ENCODE assay signal across 9 mouse cellular contexts in genomic region chr3:97298856-97299465, GRCm38 (mm10). TPM values are rescaled to one million over a fixed set of nuclear protein-coding genes. Genes with fewer than 3 reads are reported as not detected.
DNase-seq lines count a peak whose midpoint lies in the region; ATAC-seq and TF ChIP-seq lines count a peak whose summit lies in the region.
"Had no signal": no experiment of that assay in that cellular context is flagged by ENCODE, and none has a peak within 500 bp of the region (broad histone marks: within the 10 kb centered on the region; RNA-seq: fewer than 3 reads in every experiment).

No protein-coding gene starts in this region.

- H3K27me3 ChIP-seq in kidney, embryonic 16.5 days (ENCODE audit: insufficient read depth, low read length), result no peaks in the 10 kb centered on the region
- no peaks in the 10 kb centered on the region for H3K27me3 ChIP-seq in forebrain, embryonic 11.5 days (ENCODE audit: control insufficient read depth, insufficient read depth, low read length)
- no peaks in the 10 kb centered on the region for H3K27me3 ChIP-seq in neural tube, embryonic 15.5 days (replicated peaks)
- H3K27me3 ChIP-seq in thymus, adult 2 months (ENCODE audit: control insufficient read depth, insufficient read depth, low read length), result no peaks in the 10 kb centered on the region

- WGBS in kidney, embryonic 16.5 days, result 15% methylated on average over 10 of the region's 10 CpGs
- WGBS in forebrain, embryonic 11.5 days, result 35% methylated on average over 10 of the region's 10 CpGs
- 21% methylated on average over 10 of the region's 10 CpGs for WGBS in neural tube, embryonic 15.5 days
- 92% methylated on average over 10 of the region's 10 CpGs for WGBS in thymus, adult 2 months

- peak overlapping the region; percentile 66 for H3K9ac ChIP-seq in kidney, embryonic 16.5 days (replicated peaks; ENCODE audit: low read length)
- H3K9ac ChIP-seq in forebrain, embryonic 11.5 days (ENCODE audit: low read length), result no peak overlapping the region; the same call in 1 of the 2 replicates
- H3K9ac ChIP-seq in neural tube, embryonic 15.5 days (replicated peaks), result no peak overlapping the region; the same call in 1 of the 2 replicates

- peak overlapping the region; percentile 99 for H3K27ac ChIP-seq in kidney, embryonic 16.5 days (ENCODE audit: low read length)
- peak overlapping the region; percentile 98 for H3K27ac ChIP-seq in forebrain, embryonic 11.5 days (ENCODE audit: low read depth, low read length)
- H3K27ac ChIP-seq in neural tube, embryonic 15.5 days (replicated peaks), result peak overlapping the region; percentile 97
- H3K27ac ChIP-seq in layer of hippocampus, adult 2 months, result no peak overlapping the region
- H3K27ac ChIP-seq in thymus, adult 2 months (ENCODE audit: control insufficient read depth, insufficient read depth, low read length), result no peak overlapping the region

- H3K4me3 ChIP-seq in kidney, embryonic 16.5 days (ENCODE audit: low read length), result peak overlapping the region; percentile 68
- peak overlapping the region; percentile 52; the same call in 1 of the 2 replicates for H3K4me3 ChIP-seq in forebrain, embryonic 11.5 days (ENCODE audit: low read depth, low read length)
- peak overlapping the region; percentile 73; the same call in 1 of the 2 replicates for H3K4me3 ChIP-seq in neural tube, embryonic 15.5 days (replicated peaks)
- no peak overlapping the region for H3K4me3 ChIP-seq in layer of hippocampus, adult 2 months
- no peak overlapping the region for H3K4me3 ChIP-seq in thymus, adult 2 months (ENCODE audit: control insufficient read depth, insufficient read depth, low read length)

- DNase-seq in kidney, adult 8-10 months, result no peak
- peak; percentile 64 for DNase-seq in forebrain, embryonic 11.5 days (ENCODE audit: low spot score)
- DNase-seq in kidney, postnatal 4 days, result peak; percentile 54 to 66
- DNase-seq in layer of hippocampus, adult 2 months (ENCODE audit: low spot score in 2 of 2), result no peak
- DNase-seq in thymus, postnatal 4 days, result no peak
- DNase-seq in thymus, adult 2 months, result no peak
- DNase-seq: left cerebral cortex, postnatal 4 days had no signal

- H3K36me3 ChIP-seq in kidney, embryonic 16.5 days (ENCODE audit: insufficient read depth, low read length), result no peaks in the 10 kb centered on the region
- no peaks in the 10 kb centered on the region for H3K36me3 ChIP-seq in forebrain, embryonic 11.5 days (ENCODE audit: control insufficient read depth, insufficient read depth, low read length)
- H3K36me3 ChIP-seq in neural tube, embryonic 15.5 days, result no peaks in the 10 kb centered on the region
- no peaks in the 10 kb centered on the region for H3K36me3 ChIP-seq in thymus, adult 2 months (ENCODE audit: control insufficient read depth, insufficient read depth, low read length)

- H3K4me1 ChIP-seq in kidney, embryonic 16.5 days (ENCODE audit: insufficient read depth, low read length), result peaks cover 33% of the 10 kb centered on the region
- peaks cover 10% of the 10 kb centered on the region; the same call in 1 of the 2 replicates for H3K4me1 ChIP-seq in forebrain, embryonic 11.5 days (replicated peaks; ENCODE audit: control insufficient read depth, insufficient read depth, low read length)
- peaks cover 35% of the 10 kb centered on the region for H3K4me1 ChIP-seq in neural tube, embryonic 15.5 days
- H3K4me1 ChIP-seq in thymus, adult 2 months (replicated peaks; ENCODE audit: control insufficient read depth, insufficient read depth, low read length), result peaks cover 14% of the 10 kb centered on the region

- ATAC-seq in kidney, embryonic 16.5 days (ENCODE audit: low FRiP score, low TSS enrichment), result peak; percentile 68
- ATAC-seq in forebrain, embryonic 11.5 days (replicated peaks; ENCODE audit: low FRiP score), result peak; percentile 19
- ATAC-seq in neural tube, embryonic 15.5 days (ENCODE audit: low FRiP score), result no peak

- no peak for TF ChIP-seq CTCF in layer of hippocampus, adult 2 months (conservative IDR thresholded peaks at IDR 0.05)
- no peak for TF ChIP-seq CTCF in thymus, adult 2 months (IDR thresholded peaks at IDR 0.05; ENCODE audit: borderline replicate concordance, control insufficient read depth, extremely low read depth, insufficient read depth, low read length, poor library complexity)

- no peak for TF ChIP-seq POLR2A in thymus, adult 2 months (IDR thresholded peaks at IDR 0.05; ENCODE audit: control insufficient read depth, extremely low read depth, insufficient read depth, low read length, poor library complexity)

- peak overlapping the region; percentile 68 for H3K4me2 ChIP-seq in kidney, embryonic 16.5 days (replicated peaks; ENCODE audit: low read depth, low read length)
- H3K4me2 ChIP-seq in forebrain, embryonic 11.5 days (ENCODE audit: low read depth, low read length, severe bottlenecking), result peak overlapping the region; percentile 75; the same call in 1 of the 2 replicates
- peak overlapping the region; percentile 78 for H3K4me2 ChIP-seq in neural tube, embryonic 15.5 days

- H3K9me3 ChIP-seq in kidney, embryonic 16.5 days (ENCODE audit: low read length), result no peaks in the 10 kb centered on the region
- no peaks in the 10 kb centered on the region for H3K9me3 ChIP-seq in forebrain, embryonic 11.5 days (ENCODE audit: control insufficient read depth, low read length)
- no peaks in the 10 kb centered on the region for H3K9me3 ChIP-seq in neural tube, embryonic 15.5 days (replicated peaks)

RNA-seq across cellular contexts. Expression of gene Bcl9, which starts 1.2 kb away (rescaled TPM):
- 60.8 and 68.7 TPM in 2 replicates for polyA plus RNA-seq in kidney, embryonic 16.5 days (2015; fragmentation: Nextera tagmentation; extraction: Ambion mirVana)
- 81.8 and 82.1 TPM in 2 replicates for polyA plus RNA-seq in forebrain, embryonic 11.5 days (2014; fragmentation: Nextera tagmentation; extraction: Ambion mirVana)
- polyA plus RNA-seq in neural tube, embryonic 15.5 days (2015; fragmentation: Nextera tagmentation; extraction: Ambion mirVana), result 64.6 and 64.9 TPM in 2 replicates
- 10 to 100 TPM; 64.7 to 67.6 TPM for total RNA-seq in layer of hippocampus, adult 2 months (2021)
- polyA plus RNA-seq in thymus, adult 2 months (2012; rRNA removed), result 22.8 and 25.8 TPM in 2 replicates

Comparison
In these comparisons a context has a peak if more than half of its experiments do, and no peak if none do; other contexts are left out.
1. DNase-seq: peak in forebrain, embryonic 11.5 days (single experiment) and kidney, postnatal 4 days (2 of 2); none in kidney, adult 8-10 months (0 of 2), layer of hippocampus, adult 2 months (0 of 2), thymus, postnatal 4 days (single experiment) and thymus, adult 2 months (single experiment).
2. H3K27ac ChIP-seq: peak in kidney, embryonic 16.5 days (single experiment), forebrain, embryonic 11.5 days (single experiment) and neural tube, embryonic 15.5 days (single experiment); none in layer of hippocampus, adult 2 months (single experiment) and thymus, adult 2 months (single experiment).
3. H3K4me3 ChIP-seq: peak in kidney, embryonic 16.5 days (single experiment), forebrain, embryonic 11.5 days (single experiment) and neural tube, embryonic 15.5 days (single experiment); none in layer of hippocampus, adult 2 months (single experiment) and thymus, adult 2 months (single experiment).
4. Peak in every context shown above with its lines, with median percentiles within 50 percentile points of each other: H3K4me2 ChIP-seq.